Mouse (Mus musculus) granulocyte monocyte progenitor cell, adult 5-6 weeks (primary cell): ENCODE data around the gene Polr2j. TPM values are rescaled to one million over a fixed set of nuclear protein-coding genes. Genes with fewer than 3 reads are reported as not detected.
A peak's percentile ranks its signal among the peaks of the same experiment; 100 is the strongest.

Experiments
- ATAC-seq: replicated peaks from 2 replicates; pipeline ENCODE4 v1.8.0; 2016; ENCODE audit warnings: mild to moderate bottlenecking, moderate TSS enrichment, inconsistent platforms; ENCODE audit not compliant: poor library complexity, severe bottlenecking
- total RNA-seq, 2 experiments: library from RNA; stranded (forward) in 1 of 2; stranded (reverse) in 1 of 2; fragments of 200-712, 200-1000 nt in 1 of 2; fragments of >200 nt in 1 of 2; fragmentation: Nextera tagmentation in 1 of 2; gene quantifications; 2 replicates each; pipeline ENCODE4 v1.2.3; 2014 to 2017

The Polr2j gene
- 156 and 159 TPM in 2 replicates for total RNA-seq (2014; fragmentation: Nextera tagmentation)
- total RNA-seq (2017) = 125 and 128 TPM in 2 replicates

DNA sequence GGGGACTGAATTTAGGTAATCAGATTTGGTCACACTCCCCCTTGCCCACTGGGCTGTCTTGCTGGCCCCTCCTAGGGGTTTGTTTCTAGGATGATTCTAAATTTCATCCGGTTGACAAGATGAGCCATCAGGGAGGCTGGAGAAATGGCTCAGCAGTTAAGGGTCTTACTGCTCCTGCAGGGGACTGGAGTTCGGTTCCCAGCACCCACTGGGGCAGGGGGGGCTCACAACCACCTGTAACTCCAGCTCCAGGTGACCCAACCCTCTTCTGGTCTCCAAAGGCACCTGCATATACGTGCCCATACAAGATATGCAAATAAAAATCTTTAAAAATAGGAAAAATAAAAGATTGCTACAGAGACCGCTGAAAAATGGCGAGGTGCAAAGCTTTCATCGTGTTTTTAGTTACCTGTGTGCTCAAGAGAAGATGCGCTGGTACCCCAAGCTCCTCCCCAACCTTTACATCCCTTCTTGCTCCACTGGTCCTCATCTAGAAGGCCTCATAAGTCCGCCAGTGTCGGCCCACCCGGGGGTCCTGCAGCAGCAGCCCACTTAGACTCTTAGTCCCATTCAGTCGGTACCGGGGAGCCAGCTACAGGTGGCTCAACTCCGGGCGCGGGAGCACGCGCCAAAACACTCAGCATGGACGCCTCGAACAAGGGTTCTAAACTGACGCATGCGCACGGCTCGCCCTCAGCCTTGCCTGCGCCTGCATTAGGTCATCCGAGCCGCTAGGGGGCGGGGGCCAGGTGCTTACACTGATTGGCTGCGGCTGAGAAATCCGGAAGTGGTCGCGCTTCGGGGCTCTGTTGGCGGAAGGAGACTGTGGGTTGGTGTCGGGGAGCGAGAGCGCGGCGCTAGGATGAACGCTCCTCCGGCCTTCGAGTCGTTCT, at the start of gene Polr2j:
Gene Polr2j, plus strand, starts transcription at position 741 of the 893 bp plus-strand sequence.
- peak; percentile 96 for ATAC-seq

DNA sequence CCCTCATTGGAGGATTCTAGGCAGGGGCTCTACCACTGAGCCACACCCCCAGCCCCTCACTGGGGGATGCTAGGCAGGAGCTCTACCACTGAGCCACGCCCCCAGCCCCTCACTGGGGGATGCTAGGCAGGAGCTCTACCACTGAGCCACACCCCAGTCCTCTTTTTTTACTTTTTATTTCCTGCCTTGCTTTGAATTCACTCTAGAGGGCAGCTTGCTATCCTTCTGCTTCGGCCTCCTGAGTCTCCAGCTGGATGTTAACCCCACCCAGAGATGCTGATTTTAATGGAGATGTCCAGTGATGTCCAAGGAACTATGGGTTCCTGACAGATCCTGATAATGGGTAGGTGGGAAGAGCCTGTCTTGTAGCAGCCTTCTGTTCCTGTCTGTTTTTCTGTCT, 47.0 kb upstream of the Polr2j start:
- no peak for ATAC-seq

DNA sequence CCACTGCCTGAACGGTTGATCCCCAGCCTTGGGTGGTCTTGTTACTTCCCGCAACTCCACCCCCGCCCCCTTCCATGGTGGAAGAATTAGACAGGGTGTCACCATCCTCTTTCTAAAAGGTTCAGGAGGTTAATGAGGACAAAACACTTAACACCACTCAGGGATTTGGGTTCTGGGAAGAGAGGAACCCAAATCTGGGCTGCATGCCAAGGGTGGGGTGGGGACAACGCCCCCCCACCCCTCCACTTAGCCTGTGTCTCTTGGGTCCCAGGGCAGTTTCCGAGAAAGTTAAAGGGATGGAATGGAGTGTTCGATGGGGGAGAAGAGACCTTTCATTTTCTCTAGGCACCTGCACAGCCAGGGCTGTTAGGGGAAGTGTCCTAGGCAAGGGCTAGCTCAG, 43.4 kb upstream of the Polr2j start:
- no peak for ATAC-seq

DNA sequence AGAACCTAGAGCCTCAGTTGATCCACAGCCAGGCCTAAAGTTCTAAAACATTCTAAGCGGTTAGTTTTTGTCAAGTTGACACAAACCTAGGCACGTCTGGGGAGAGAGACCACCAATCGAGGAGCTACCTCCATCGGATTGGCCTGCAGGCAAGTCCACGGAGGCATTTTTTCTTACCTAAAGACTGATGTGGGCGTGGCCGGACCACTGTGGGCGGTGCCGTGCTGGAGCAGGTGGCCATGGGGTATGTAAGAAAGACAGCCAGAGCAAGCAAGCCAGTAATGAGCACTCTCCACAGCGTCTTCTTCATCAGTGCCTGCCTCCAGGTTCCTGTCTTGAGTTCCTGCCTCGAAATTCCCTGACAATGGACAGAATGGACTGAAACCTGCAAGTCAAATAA, 42.9 kb upstream of the Polr2j start:
- no peak for ATAC-seq

DNA sequence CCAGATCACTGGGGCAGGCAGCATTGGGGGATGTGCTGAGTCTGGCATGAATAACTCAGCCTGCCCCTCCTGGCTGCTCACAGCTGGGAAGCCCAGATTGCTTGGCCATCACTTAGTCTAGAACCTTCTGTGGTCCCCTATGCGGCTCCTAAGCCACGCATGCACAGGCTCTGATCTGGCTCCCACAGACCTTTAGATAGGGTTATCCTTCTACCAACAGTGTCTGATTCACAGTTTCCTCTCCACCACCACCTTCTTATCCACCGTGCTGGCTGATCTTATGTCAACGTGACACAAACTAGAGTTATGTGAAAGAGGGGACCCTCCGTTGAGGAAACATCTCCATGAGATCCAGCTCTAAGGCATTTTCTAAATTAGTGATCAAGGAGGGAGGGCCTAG, 41.4 kb upstream of the Polr2j start:
- no peak for ATAC-seq

DNA sequence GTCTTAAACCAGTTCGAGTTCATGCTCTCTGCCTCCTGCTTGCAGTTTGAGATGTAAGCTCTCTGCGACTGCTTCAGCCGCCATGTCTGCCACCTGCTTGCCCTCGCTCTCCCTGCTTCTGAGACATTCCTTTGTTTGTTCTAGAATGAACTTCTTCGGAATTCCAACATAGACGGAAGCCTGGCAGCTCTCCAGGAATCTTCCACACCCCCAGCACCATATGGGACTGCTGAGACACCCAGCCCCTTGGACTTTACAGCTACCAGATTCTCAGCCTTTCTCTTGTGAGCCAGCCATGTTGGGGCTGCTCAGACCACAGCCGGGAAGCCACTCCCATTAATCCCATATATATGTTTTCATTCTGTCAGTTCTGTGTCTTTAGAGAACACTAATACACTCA, 40.1 kb upstream of the Polr2j start:
- no peak; the same call in 1 of the 2 replicates for ATAC-seq

DNA sequence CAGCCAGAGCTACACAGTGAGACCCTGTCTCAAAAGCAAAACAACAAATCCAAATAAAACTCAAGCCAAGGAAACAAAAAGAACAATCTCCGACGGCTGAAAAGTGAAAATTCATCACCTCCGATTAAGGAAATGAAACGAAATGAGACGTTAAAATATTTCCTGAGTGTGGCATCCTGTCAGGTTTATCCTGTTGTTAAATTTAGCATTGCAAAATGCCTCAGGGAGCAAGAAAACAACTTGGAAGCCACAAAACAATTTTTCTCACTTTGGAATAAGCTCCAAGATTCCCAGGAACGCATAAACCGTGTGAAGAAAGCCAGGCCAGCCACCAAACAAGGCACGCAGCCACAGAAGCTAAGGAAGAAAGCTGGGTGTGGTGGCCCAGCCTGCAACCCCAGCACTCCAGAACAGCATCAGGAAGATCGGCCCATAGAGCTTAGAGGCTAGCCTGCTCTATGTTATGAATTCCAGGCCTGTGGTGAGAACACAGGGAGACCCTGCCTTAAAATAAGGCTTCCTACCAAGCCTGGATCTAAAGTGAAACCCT, 39.4 kb upstream of the Polr2j start:
- ATAC-seq = peak; percentile 19; the same call in 1 of the 2 replicates

DNA sequence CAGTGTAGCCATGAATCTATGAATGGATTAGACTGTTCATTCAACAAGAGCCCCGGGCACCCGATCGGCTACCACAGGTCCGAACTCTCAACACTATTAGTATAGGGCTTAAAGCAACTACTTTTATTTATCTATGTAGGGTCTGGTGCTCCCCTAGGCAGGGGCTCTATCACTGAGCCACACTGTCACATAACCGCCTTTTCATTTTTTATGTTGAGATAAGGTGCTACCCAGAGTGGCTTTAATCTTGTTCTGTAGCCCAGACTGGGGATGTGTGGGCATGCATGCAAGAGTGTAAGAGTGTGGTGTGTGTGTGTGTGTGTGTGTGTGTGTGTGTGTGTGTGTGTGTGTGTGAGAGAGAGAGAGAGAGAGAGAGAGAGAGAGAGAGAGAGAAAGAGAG, 38.3 kb upstream of the Polr2j start:
- ATAC-seq = no peak

DNA sequence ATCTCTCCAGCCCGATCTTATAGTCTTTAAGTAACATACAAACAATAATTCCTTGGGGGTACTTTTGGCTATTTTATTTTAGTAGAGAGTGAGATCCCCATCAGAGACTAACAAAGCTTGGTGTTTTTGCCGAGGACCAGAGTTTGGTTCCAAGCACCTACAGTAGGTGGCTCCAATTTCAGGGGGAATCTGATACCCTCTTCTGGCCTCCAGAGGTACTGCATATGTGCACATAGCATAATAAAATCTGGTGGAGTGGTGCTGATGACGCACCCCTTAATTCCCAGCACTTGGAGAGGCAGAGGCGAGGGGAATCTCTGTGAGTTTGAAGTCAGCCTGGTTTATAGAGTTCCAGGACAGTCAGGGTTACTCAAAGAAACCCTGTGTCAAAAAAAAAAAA, 34.1 kb upstream of the Polr2j start:
- ATAC-seq = no peak

DNA sequence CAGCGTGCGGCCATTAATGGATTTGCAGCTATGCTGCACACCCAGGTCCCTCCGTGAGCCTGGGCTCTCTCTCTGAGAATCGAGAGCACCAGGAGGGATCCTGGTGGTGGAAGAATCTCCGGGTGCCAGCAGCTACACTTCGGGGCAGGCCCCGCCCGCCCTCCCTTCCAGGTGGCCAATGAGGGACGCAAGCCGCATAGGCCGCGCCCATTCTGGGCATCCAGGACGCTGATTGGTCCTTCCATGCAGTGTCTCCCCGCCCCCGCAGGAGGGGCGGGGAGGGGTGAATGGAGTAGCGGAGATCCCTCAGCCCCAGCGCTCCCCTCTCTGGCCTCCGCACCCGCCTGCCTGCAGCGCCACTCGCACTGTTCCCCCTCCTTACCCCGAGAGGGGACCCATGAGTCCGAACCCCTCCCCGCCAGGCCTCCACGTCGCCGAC, 32.7 kb upstream of the Polr2j start, which contains the start of gene Rasa4:
Gene Rasa4, plus strand, starts transcription at position 248 of the 439 bp plus-strand sequence.
- ATAC-seq = peak; percentile 89

DNA sequence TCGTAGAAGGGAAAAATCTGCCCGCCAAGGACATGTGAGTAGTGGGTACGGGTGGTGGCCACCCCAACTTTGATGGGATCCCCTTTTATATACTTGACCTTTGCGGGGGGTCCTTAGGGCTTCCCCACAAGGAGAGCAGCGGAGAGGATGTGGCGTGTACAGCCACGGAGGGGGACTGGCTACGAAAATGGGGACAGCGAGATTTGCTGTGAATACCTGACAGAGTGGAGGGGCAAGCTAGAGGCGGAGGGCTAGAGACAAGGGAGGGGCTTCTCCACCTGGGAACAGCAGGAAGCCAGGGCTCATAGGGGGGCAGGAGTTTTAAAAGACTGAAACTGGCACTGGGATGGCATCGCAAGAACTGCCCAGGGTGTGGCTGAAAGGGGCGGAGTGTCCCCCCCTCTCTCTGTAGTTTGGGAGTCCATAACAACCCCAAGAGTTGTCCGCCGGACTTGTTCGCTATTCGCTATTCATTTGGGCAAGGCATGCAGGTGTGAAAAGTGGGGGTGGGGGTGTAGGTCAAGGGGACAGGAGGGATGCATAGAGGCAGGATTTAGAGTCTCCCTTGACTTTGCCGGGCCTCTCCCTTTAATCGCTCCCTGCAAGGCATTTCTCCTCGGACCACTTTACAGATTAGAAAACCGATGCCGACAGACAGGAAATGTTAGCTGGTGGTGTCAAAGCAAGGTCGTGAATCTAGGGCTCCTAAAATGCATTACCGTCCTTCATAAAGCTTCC, 32.1 kb upstream of the Polr2j start:
- peak; percentile 12 for ATAC-seq

DNA sequence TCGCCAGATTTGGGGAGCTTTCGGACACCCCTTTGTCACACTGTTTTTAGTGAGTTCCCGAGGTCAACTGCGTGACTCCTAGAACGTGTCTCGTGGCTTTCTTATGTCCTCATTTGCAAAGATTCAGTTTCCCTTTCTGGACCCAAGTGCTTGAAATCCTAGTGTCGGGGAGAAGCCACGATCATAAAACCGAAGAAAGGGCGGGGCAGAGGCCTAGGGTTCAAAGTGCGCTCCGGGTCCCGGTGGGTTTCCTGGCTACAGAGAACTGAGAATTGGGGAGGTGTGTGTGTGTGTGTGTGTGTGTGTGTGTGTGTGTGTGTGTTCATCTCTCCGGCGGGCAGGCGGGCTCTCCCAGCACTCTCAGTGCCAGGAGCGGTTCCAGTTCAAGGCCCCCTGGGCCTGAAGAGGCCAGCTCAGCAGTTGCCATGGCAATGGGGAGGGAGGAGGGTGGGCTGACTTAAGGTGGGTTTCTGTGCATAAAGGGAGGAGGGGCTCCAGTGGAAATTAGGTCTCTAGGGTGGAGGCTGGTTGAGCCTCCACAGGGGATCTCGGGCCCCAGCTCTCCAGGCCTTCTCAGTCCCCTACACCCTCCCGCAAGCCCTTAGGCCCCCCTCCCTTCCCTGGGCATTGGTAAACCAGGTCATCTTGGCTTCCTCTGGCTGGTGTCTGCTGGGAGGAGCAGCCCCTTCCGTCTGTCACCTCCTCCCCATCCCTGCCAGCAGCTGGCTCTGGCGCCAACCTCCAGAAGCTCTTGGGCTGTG, 31.4 kb upstream of the Polr2j start:
- ATAC-seq = peak; percentile 35

DNA sequence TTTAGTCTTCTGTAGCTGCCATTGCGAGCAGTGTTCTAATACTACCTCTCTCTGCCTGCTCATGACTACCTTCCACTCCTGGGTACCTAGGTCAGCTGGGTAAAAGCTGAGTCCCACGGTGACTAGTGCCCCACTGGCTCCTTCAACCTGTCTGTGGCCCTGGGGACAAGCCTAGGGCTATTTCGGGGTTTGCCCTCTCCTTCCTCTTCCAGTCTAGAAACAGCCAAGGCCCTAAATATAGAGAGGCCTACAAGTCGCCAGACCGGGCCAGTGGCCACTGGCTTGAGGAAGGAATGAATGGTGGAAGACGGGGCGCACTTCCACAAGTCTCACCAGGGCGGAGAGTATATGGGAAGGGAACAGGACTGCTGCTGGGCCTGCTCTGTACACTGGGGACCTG, 30.1 kb upstream of the Polr2j start:
- ATAC-seq = no peak

DNA sequence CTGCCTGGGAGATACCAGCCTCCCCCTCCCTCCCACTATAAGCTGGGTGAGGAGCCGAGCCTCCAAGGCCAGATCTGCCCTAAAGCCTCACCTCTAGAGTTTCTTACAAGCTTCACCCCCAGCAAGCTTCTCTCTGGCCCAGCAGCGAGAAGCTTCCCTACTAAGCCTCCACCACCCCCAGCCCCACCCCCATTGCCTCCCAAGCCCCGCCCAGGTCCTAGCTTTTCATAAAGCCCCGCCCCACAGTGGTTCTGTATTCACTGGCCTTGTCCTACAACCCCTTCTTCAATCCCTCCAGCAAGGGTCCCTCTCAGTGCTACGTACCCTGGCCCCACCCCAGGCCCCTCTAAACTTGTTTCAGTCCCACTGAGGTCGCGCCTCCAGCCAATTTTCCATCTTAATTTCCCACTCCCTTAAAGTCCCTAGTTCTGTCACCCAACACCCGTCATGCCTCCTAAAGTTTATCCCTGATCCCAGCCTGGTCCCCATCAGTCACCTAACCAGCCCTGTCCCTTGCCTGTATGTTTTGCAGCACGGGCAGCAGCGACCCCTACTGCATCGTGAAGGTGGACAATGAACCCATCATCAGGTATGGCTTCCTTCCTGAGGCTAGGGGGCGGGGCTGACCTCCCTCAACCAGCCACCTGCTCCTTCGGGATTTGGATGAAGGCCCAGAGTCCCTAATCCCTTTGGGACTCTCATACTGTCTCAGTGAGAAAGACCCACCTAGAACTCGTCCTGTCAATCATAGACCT, 27.4 kb upstream of the Polr2j start:
- ATAC-seq = no peak

DNA sequence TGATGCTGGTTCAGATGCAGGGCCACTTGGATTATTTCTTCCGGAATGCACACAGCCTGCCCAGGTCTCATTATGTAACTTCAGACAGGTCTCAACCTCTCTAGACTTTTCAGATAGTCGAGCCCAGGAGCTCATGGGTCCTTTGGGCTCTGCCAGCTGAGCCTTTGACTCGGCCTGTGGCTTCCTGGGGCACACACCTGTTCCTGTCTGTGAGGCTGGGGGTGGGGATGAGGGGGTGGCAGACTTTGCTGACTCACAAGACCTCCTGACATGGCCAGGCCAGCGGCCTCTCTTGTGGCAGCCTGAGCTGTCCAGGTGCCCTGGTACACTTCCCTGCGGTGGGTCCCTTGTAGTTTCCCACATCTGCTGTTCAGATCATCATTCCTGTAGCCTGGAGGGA, 24.5 kb upstream of the Polr2j start:
- ATAC-seq = no peak

DNA sequence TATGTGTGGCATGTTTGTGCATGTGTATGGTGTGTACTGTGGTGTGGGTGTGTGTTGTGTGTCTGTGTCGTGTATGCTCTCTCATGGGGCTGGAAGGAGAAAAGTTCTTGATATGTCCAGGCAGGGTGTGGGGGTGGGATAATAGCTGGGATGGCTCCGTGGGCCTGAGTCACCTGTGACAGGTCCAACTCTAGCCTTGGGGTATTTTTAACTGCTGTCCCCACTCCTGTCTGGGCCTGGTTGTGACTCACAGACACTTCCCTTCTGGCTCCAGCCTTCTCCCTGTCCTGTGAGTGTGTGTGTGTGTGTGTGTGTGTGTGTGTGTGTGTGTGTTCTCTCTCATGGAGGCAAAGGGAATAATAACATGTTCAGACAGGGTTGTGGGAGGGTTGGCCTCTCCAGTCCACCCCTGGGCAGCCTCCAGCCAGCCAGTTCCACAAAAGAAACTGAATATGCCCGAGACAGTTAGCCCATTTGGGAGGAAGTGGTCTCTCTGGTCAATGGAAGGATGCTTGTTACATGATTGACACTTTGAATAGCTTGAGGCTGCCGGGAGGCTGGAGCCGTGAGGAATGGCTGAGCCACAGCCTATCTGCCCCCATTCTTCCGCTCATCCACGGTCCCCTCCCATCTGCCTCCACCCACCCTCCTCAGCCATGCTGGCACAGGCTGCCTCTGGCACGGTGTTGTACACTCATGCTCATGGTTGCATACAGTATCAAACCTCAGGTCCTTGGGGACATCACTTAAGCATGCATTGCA, 22.0 kb upstream of the Polr2j start:
- ATAC-seq = peak; percentile 73

DNA sequence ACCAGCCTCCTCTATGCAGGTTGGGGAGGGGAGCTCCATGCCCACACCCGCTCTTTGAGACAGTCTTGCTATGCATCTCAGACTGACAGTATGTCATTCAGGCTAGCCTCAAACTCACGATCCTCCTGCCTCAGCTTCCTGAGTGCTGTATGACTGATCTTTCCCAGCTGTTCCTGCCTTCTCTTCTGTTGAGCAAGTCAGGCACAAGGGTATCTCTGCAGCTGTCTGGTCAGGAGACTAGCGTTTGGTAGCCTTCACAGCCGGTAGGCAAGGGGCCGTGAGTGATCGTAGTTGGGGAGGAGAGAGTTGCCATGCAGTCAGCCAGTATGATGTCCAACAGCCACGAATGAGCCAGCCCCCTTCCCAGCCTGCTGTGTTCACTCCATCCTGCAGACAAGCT, 21.3 kb upstream of the Polr2j start:
- ATAC-seq = no peak

DNA sequence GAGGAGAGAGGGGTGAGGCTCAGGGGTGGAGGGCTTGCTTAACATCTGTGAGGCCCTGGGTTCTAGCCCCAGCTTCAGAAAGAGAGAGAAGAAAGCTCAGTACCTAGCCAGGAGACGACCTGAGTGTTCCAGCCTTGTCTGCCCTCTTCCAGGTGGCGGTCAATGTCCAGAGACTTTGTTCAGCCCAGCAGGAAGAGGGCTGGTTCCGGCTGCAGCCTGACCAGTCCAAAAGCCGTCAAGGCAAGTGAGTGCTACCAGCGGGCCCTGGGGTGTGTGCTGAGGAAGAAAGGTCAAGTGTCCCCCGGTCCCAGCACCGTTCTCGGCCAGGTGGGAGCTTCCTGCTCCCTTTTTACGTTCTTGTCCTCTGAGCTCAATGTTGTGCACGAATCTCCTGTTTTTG, 17.9 kb upstream of the Polr2j start:
- no peak for ATAC-seq
